Mouse (Mus musculus) forebrain, postnatal 0 days (tissue): ENCODE measurements around the gene Col4a1. TPM values are rescaled to one million over a fixed set of nuclear protein-coding genes. Genes with fewer than 3 reads are reported as not detected.

Experiments
- ATAC-seq: fragments of 200-750 bp; cut with Nextera tagmentation; 2 replicates; pipeline ENCODE4 v1.8.0; 2017; ENCODE audit warnings: mild to moderate bottlenecking, moderate library complexity
- DNase-seq: peaks from one replicate; pipeline ENCODE4 v3.0.0-alpha.2; 2015
- H3K27ac ChIP-seq: fragments of 300-500 bp; sonication (generic); 2 replicates; pipeline ENCODE4 v1.5.1; 2014; ENCODE audit warnings: low read depth, mild to moderate bottlenecking, antibody characterized with exemption, low read length, moderate library complexity, mixed read lengths
- H3K27me3 ChIP-seq: fragments of 300-500 bp; sonication (generic); 2 replicates; pipeline ENCODE4 v1.6.1; 2014; ENCODE audit warnings: mild to moderate bottlenecking, low read length, mixed read lengths; ENCODE audit not compliant: insufficient read depth
- H3K36me3 ChIP-seq: fragments of 300-500 bp; sonication (generic); 2 replicates; pipeline ENCODE4 v1.6.1; 2014; ENCODE audit warnings: mild to moderate bottlenecking, moderate library complexity; ENCODE audit not compliant: insufficient read depth
- H3K4me1 ChIP-seq: fragments of 300-500 bp; sonication (generic); 2 replicates; pipeline ENCODE4 v1.6.1; 2014; ENCODE audit warnings: antibody characterized with exemption; ENCODE audit not compliant: insufficient read depth
- H3K4me2 ChIP-seq: fragments of 300-500 bp; sonication (generic); 2 replicates; pipeline ENCODE4 v1.6.1; 2014; ENCODE audit warnings: low read depth, mild to moderate bottlenecking, moderate library complexity
- H3K4me3 ChIP-seq: fragments of 300-500 bp; sonication (generic); 2 replicates; pipeline ENCODE4 v1.5.1; 2014; ENCODE audit warnings: low read depth, low read length, mixed read lengths
- H3K9ac ChIP-seq: fragments of 300-500 bp; sonication (generic); 2 replicates; pipeline ENCODE4 v1.6.1; 2014; ENCODE audit warnings: mild to moderate bottlenecking
- H3K9me3 ChIP-seq: fragments of 300-500 bp; sonication (generic); 2 replicates; pipeline ENCODE4 v1.6.1; 2016; ENCODE audit warnings: low read length
- CTCF ChIP-seq: sonication (generic); IDR thresholded peaks from 2 replicates; pipeline ENCODE4 v1.5.1; 2016; ENCODE audit warnings: antibody characterized with exemption, control low read depth, low read depth
- WGBS: fragments of 180-500 bp; shearing (Covaris S2); extraction: QIAGEN DNeasy Blood & Tissue Kit; methylation state at CpG from one replicate; pipeline ENCODE4 v1.1.7; 2014; 5-methylcytosine and 5-hydroxymethylcytosine counted together
- polyA plus RNA-seq: library from polyadenylated mRNA; unstranded; fragments of >200 nt; fragmentation: Nextera tagmentation; extraction: Ambion mirVana; gene quantifications from 2 replicates; pipeline ENCODE4 v1.2.1, GENCODE M21; 2015
- total RNA-seq: library from RNA; depleted of rRNA; stranded (reverse); fragments of >200 nt; gene quantifications from 2 replicates; pipeline ENCODE4 v1.2.3, GENCODE M21; 2014

The Col4a1 gene
- total and polyA plus RNA-seq, 2 experiments from 2014 or later: 45.1 to 217 TPM

DNA sequence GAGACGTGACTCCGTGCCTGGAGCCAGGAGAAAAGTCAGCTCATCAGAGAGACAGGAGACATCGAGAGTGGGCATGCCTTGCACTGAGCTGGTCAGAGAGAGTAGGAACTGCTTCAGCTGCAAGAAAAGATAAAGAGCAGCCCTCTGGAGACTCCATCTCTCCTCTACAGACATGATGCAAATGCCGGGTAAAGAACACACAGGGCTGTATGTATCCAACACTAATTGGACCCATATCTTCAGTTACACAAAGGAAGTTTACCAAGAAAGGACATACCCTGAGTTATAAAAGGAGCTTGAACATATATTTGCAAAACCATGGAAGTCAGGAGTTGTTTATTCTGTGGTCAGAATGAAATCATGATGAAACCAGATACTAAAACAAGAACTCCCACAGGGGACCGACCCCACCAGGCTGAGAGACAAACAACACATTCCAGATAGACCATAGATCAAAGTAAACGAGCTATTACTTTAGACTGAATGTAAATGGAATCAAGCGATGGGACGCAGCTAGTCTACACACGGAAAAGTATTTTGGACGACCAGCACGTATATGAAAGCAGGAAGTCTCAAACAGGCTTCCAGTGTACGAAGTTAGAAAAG lies 119.8 kb downstream of the Col4a1 start:
- no peak for TF ChIP-seq CTCF
- DNase-seq (no peak), ATAC-seq (no peak; the same call in 1 of the 2 replicates)
- Histone ChIP-seq H3K4me2 (no peak overlapping the region), H3K27me3 (no peaks in the 10 kb centered on the region), H3K9me3 (no peaks in the 10 kb centered on the region), H3K9ac (no peak overlapping the region), H3K27ac (peak overlapping the region; percentile 43; the same call in 1 of the 2 replicates), H3K4me3 (no peak overlapping the region), H3K4me1 (no peaks in the 10 kb centered on the region), H3K36me3 (no peaks in the 10 kb centered on the region)
- 46% methylated on average over 12 of the region's 12 CpGs for WGBS

DNA sequence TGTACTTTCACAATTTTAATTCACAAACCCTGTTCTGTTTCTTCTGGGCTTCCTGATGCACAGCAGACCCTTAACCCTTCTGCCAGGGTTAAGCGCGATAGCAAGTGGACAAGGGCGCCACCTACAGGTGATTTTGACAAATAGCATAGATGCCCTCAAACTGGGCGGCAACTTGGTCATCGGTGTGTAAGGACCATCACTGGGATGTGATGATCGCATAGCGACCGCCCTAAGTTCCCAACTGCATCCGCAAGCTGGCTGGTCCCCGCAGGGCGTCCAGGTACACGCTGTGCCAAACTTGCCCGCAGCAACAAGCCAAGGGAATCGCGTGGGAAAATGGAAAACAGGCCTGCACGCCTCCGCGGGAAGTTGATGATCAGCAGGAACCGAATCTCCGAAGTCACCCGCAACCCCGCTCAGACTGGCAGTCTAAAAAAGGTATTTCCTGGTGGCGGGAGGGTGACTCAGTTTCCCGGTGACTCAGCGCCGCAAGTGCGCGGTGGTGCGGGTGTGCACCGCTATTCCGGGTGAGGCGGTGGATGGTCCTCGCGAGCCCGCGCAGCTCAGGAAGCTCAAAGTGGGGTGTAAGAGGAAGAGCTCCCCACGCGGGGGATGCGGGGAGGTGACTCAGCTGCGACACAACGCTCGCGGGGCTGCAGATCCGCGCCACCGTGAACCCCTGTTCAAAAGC lies 124.9 kb downstream of the Col4a1 start:
- Histone ChIP-seq H3K4me1 (no peaks in the 10 kb centered on the region), H3K27me3 (no peaks in the 10 kb centered on the region), H3K36me3 (no peaks in the 10 kb centered on the region), H3K4me2 (peak overlapping the region; percentile 94), H3K4me3 (peak overlapping the region; percentile 40), H3K9ac (peak overlapping the region; percentile 37), H3K9me3 (no peaks in the 10 kb centered on the region), H3K27ac (no peak overlapping the region)
- ATAC-seq (peak; percentile 67), DNase-seq (peak; percentile 85)
- peak; percentile 97 for TF ChIP-seq CTCF
- under 1% methylated on average over 46 of the region's 46 CpGs for WGBS

DNA sequence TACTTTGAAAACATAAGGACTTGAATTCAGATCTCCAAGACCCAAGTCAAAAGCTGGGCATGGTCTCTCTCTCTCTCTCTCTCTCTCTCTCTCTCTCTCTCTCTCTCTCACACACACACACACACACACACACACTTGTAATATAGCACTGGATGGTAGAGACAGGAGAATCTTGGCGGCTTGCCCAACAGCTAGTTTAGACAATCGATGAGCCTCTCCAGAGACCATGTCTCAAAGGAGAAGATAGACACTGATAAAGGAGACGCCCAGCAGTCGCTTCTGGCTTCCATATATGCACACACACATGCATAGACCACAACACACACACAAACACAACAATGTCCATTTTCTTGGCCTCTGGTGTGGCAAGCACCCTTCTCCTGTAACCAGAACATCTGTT lies 126.2 kb downstream of the Col4a1 start:
- no peak for TF ChIP-seq CTCF

DNA sequence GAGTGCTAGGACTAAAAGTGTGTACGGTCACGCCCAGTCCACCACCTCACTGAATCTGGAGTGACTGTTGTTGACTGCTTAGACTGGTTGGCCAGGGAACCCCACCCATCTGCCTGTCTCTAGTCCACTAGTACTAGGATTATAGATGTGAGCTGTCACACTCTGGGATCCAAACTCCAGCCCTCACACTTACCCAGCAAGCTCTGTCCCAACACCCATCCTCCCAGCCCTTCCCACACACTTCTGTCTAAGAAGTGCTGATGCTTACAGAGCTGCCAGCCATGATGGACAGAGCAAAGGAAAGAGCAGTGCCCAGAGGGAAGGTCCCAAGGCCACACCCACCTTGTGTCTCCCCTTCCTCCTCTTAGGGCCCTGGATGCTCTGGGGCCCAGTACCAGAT lies 127.0 kb downstream of the Col4a1 start:
- Histone ChIP-seq H3K9ac (no peak overlapping the region), H3K27ac (no peak overlapping the region), H3K4me3 (no peak overlapping the region), H3K9me3 (no peaks in the 10 kb centered on the region), H3K4me1 (no peaks in the 10 kb centered on the region), H3K27me3 (no peaks in the 10 kb centered on the region), H3K36me3 (no peaks in the 10 kb centered on the region), H3K4me2 (no peak overlapping the region)
- no peak for TF ChIP-seq CTCF
- DNase-seq: no peak
- WGBS: 98% methylated on average over 2 of the region's 2 CpGs
- ATAC-seq: no peak

More for the DNA sequence above, 126.2 kb downstream of the Col4a1 start:
- H3K27me3 ChIP-seq: no peaks in the 10 kb centered on the region
- no peaks in the 10 kb centered on the region for H3K4me1 ChIP-seq
- H3K27ac ChIP-seq: no peak overlapping the region
- H3K4me3 ChIP-seq: no peak overlapping the region
- H3K9ac ChIP-seq: no peak overlapping the region
- H3K36me3 ChIP-seq: no peaks in the 10 kb centered on the region
- no peak for ATAC-seq
- DNase-seq: no peak
- H3K9me3 ChIP-seq: no peaks in the 10 kb centered on the region
- no peak overlapping the region for H3K4me2 ChIP-seq
- WGBS: 63% methylated on average over 4 of the region's 4 CpGs

DNA sequence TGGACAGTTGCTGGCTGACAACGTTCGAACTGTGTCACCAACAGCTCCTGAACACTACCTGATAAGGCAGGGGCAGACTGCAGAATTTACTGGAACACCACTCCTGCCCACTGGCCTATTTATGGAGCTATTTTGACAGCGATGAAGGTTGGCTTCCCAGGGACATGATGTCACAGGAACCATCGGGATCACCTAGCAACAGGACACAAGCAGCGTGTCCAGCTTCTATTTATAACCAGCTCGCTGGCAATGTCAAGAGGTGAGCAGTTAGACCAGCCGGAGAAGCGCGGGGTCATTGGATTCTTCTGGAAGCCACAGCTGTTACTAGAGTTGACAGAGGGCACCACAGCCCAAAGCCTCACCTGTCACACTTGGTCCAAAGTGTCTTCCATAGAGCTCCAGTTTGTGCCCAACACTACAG lies 129.0 kb downstream of the Col4a1 start:
- ATAC-seq: no peak
- no peaks in the 10 kb centered on the region for H3K27me3 ChIP-seq
- H3K4me2 ChIP-seq: no peak overlapping the region
- TF ChIP-seq CTCF: no peak
- no peaks in the 10 kb centered on the region for H3K4me1 ChIP-seq
- no peak overlapping the region for H3K27ac ChIP-seq
- H3K9me3 ChIP-seq: no peaks in the 10 kb centered on the region
- WGBS: 77% methylated on average over 9 of the region's 9 CpGs
- no peaks in the 10 kb centered on the region for H3K36me3 ChIP-seq
- no peak overlapping the region for H3K4me3 ChIP-seq
- DNase-seq: no peak
- no peak overlapping the region for H3K9ac ChIP-seq

DNA sequence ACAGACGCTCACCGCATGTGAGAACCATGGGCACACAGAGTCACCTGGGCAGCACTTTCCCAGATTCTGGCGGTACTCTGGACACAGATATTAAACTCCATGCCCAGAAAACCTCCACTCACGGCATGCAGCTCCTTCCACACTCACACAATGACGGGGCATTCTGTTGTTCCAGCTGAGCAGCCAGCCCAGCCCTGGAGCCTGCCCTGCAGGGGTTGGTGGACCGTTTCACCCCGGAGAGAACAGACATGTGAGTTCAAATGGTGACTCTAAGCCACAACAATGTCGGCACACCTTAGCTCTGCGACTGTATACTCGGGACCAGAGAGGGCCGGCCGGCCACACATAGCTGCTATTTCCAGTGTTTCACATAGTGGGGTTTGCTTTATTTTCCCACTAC lies 130.0 kb downstream of the Col4a1 start:
- Histone ChIP-seq H3K27ac (no peak overlapping the region), H3K36me3 (no peaks in the 10 kb centered on the region), H3K9ac (no peak overlapping the region), H3K9me3 (no peaks in the 10 kb centered on the region), H3K4me3 (no peak overlapping the region), H3K4me2 (no peak overlapping the region), H3K27me3 (no peaks in the 10 kb centered on the region), H3K4me1 (no peaks in the 10 kb centered on the region)
- DNase-seq (no peak), ATAC-seq (no peak)
- TF ChIP-seq CTCF: no peak
- 80% methylated on average over 12 of the region's 12 CpGs for WGBS

DNA sequence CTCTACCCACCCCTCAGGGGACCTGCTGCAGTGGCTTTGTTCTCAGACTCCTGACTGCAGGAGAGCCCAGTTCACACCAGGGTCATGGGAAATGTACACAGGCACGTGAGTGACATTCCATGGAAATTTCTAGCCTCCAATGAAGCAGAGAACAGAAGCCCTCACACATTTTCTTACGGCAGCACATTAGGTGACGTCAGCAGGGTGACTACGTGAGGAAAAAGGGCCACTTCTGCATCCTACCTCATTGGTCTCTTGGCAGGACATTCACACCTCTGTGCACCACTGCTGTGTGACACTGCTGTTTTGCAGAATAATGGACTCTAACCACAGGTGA lies 130.5 kb downstream of the Col4a1 start:
- 60% methylated on average over 4 of the region's 4 CpGs for WGBS

More for the DNA sequence above, 130.5 kb downstream of the Col4a1 start:
- no peak overlapping the region for H3K4me2 ChIP-seq
- H3K9me3 ChIP-seq: no peaks in the 10 kb centered on the region
- DNase-seq: no peak
- no peak for ATAC-seq
- no peak for TF ChIP-seq CTCF
- H3K36me3 ChIP-seq: no peaks in the 10 kb centered on the region
- no peaks in the 10 kb centered on the region for H3K4me1 ChIP-seq
- no peak overlapping the region for H3K9ac ChIP-seq
- H3K4me3 ChIP-seq: no peak overlapping the region
- H3K27ac ChIP-seq: no peak overlapping the region
- H3K27me3 ChIP-seq: no peaks in the 10 kb centered on the region
